Mouse (Mus musculus): Measurements from ENCODE around the gene Inhbc.
A peak's percentile ranks its signal among the peaks of the same experiment; 100 is the strongest.

Gene Inhbc

DNA sequence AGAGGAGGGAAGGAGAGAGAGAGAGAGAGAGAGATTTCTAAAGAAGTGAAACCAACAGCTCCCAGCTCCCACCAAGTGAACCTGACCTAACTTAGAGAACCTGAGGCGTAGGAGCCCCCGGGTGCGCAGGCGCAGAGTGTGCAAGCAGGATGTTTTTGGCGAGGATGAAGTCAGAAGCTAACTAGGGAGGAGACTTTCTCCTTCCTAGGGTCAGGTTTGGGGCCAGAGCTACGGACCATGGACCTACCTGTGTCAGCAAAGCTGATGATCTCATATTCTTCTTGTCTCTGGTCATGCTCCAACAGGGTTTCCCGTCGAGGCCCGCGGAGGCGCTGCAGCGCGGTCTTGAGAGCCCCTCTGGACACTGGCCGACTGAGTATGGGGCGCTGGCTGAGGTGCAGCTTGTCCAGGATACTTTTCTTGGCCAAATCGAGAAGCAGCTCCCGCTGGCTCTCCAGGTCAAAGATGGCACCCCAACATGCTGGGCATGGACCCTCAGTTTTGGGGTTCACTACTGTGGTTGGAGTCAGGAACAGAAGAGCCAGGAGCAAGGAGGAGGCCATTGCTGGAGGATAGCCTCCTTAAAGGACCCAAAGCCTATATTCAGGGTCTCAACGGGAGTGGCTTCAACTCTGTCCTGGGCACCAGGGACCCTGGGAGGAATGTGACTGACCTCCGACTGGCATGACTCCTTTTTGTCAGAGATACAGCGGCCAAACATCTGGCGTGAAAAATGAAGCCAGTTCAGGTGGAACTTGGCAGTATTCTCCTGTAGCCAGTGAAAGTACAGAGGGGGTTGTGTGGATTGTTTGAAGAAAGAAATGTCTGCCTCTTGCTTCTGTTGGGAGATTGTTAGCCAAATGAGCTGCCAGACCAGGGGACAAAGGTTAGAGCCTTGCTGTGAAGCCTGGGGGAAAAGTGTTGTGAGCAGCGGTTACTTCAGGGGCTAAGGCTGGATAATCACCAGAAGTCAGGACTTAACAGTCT is at the start of gene Inhbc:
Gene Inhbc, minus strand, starts transcription at position 598 of the 987 bp plus-strand sequence.
- no peak for DNase-seq

GRCm38 (mm10) chr10:127414141-127414540 is 43.9 kb upstream of the Inhbc start:
- DNase-seq: no peak

DNA sequence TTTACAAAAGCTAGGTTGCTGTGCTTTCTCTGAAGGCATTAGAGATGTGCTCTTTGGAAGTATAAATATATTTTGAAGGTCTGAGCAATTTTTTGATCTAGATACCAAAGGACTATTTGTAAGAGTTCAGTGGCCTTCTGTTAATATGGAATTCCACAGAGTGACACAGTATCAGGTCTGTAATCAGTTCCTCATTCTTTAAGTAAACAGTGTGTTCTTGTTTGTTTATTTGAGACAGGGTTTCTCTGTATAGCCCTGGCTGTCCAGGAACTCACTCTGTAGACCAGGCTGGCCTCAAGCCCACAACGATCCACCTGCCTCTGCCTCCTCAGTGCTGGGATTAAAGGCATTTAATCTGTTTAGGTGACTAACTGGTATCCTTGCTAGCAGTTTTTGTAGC is 43.4 kb upstream of the Inhbc start:
- no peak for DNase-seq

- DNase-seq: no peak
These were observed 42.5 kb upstream of the Inhbc start for GRCm38 (mm10) chr10:127412776-127413175.

DNA sequence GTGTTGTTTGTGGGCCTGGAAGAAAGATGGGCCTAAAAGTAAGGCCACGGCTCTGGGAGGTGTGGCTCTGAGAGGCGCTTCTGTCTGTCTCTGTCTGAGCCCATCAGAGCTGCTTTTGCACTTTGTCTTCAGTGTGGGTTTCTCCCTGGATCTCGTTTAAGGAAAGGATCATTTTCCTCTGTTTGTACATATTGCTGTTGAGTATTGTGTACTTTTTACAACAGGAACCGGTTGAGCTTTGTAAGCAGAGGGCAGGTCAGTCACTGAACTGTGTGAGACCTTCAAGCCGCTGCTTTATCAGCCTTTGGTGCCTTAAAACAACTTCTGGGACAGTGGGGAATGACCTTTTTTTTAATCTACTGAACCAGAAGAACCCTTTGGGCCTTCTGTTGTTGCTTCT is 41.9 kb upstream of the Inhbc start:
- no peak for DNase-seq

DNA sequence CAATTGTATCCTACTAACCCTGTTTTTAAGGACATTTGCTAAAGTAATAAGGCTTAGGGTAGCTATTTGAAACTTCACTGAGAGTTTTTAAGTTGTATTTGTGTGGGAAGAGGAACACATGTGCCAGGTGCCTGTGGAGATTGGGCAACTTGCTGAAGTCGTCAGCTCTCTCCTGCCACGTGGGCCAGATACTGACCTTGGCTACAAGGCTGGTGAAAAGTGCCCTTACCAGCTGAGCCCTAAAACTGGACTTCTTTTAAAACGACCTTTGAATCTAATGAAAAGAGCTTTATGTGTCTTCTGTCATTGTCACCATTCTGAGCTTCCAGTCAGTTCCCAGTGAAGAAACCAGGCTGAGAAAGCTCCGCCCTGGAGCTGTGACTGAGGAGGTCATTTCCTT is 37.2 kb upstream of the Inhbc start:
- no peak for DNase-seq

- no peak for DNase-seq
These were observed 34.5 kb upstream of the Inhbc start for GRCm38 (mm10) chr10:127404701-127405100.

GRCm38 (mm10) chr10:127391774-127392173 is 21.5 kb upstream of the Inhbc start:
- DNase-seq: no peak

DNA sequence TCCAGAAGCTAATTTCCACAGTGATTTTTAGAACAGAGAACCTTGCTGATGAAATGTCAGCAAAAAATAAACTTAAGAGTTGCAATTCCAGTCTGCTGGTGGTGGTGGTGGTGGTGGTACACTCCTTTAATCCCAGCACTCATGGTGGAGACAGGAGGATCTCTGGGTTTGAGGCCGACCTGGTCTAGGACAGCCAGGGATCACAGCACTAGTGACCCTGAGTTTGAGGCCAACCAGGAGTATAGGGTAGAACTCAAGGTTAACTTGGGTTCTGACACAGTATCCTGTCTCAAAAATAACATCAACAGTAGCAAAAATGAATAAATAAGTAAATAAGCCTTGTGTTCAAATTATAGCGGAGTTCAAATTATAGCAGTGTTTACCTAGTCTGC is 11.5 kb upstream of the Inhbc start:
- no peak for DNase-seq

DNA sequence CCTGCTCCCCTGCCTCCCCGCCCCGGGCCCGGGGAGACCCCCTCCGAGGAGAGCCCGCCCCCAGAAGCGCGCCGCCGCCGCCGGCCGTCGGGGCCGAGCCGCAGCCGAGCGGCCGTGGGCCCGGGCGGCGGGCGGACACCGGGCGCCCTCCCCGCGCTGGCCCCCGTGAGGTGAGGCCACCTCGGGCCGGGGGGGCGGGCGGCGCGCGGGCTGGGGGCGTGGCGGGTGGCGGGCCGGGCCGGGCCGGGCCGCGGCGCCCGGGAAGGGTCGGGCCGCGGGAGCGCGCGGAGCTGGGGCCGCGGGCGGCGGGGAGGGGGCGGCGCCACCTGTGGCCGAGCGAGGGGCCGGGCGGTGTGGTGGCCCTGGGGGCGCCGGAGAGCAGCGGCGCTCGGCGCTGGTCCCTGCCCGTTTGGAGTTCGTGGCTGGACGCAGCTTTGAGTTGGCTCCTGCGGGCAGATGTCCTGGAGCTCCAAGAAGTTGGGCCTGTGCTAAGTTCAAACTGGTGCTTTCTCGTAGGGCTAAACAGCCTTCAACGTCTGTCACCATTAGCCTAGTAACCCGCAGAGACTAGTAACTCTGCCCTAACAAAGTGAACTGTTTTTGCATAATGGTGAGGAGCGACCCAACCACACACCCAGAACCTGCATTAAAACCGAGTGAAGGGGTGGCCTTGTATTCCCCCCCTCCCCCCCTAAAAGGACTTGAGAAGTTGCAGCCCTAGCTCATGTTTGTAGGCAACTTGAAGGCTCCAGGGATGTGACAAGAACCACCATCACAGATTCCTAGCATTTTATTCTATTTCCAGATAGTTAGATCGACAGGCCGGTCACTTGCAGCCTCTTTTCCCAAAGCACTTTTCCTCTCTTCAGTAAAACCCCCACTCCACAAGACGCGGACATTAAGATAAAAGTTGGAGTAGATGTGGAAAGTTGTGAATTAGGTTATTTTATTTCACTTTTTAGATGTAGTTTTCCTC is 10.8 kb upstream of the Inhbc start:
- DNase-seq: peak; percentile 73

- DNase-seq: peak; percentile 91
These were observed 10.0 kb upstream of the Inhbc start, which contains the start of gene R3hdm2 for GRCm38 (mm10) chr10:127380251-127380691. Gene R3hdm2 (plus strand): TSS chr10:127380327.

DNA sequence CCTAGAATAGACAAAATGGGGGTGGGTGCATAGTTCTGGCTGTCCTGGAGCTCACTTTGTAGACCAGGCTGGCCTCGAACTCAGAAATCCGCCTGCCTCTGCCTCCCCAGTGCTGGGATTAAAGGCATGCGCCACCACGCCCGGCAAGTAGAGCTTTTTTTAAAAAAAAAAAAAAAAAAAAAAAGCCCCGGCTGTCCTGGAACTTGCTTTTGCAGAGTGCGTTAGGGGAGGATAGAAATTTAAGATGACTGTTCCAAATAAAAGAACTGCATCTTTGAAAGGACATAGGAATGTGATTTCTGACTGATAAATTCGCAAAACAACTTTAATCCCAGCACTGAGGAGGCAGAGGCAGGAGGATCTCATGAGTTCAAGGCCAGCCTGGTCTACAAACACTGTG is 9.4 kb upstream of the Inhbc start:
- DNase-seq: no peak

GRCm38 (mm10) chr10:127377700-127378099 is 7.5 kb upstream of the Inhbc start:
- DNase-seq: no peak

GRCm38 (mm10) chr10:127371023-127371422 is 792 bp upstream of the Inhbc start:
- no peak for DNase-seq

GRCm38 (mm10) chr10:127368273-127368672 is 2.0 kb downstream of the Inhbc start:
- DNase-seq: no peak

DNA sequence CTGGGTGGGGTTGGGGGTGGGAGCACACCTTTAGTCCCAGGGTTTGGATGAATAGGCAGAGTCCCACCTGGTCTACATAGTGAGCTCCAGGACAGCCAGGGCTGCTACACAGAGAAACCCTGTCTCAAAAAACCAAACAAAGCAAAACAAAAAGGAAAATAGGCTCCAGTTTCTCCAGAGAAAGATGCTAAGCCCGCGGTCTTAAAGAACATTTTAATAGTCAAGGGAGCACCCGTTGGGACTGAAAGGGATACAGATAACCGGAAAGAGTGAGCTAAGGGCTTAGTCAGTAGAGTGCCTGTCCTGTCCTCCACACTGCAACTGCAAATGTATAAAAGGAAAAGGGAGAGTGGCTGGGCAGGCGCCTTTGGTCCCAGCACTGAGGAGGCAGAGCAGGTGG is 3.1 kb downstream of the Inhbc start:
- DNase-seq: no peak

DNA sequence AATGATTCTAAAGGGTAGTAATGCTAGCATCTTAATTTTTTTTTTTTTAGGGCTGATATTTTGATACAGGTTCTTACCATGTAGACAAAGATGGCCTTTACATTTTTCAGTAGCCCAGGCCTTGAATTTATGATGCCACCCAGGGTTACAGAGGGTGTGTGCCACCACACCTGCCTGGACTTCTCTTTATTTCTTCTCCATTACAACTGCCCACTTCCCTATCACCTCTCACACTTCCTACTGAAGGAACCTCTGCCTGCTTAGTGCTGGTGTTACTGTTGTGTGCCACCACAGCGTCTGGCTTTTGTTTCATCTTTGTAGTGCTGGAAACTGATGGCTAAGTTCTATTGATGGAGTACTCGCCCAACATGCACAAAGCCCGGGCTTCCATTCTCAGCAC is 9.5 kb downstream of the Inhbc start:
- DNase-seq: no peak

DNA sequence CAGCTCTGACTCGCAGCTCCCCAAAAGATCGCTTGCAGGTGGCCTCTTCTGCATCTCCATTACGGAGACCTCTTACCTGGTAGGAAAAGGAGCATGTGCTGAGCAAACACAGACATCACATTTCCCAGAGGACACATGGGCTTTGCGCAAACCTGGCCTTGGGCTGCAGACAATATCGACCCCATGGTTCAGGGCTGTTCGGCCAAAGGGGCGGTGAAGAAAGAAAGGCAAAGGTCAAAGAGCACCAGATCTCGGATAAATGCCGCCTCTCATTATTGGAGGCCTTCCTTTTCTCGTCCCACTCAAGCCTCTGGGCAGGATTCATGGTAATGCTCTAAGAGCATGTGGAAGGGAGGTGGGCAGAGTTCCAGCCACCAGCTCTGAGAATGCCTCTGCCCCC is 14.9 kb downstream of the Inhbc start:
- no peak for DNase-seq

DNA sequence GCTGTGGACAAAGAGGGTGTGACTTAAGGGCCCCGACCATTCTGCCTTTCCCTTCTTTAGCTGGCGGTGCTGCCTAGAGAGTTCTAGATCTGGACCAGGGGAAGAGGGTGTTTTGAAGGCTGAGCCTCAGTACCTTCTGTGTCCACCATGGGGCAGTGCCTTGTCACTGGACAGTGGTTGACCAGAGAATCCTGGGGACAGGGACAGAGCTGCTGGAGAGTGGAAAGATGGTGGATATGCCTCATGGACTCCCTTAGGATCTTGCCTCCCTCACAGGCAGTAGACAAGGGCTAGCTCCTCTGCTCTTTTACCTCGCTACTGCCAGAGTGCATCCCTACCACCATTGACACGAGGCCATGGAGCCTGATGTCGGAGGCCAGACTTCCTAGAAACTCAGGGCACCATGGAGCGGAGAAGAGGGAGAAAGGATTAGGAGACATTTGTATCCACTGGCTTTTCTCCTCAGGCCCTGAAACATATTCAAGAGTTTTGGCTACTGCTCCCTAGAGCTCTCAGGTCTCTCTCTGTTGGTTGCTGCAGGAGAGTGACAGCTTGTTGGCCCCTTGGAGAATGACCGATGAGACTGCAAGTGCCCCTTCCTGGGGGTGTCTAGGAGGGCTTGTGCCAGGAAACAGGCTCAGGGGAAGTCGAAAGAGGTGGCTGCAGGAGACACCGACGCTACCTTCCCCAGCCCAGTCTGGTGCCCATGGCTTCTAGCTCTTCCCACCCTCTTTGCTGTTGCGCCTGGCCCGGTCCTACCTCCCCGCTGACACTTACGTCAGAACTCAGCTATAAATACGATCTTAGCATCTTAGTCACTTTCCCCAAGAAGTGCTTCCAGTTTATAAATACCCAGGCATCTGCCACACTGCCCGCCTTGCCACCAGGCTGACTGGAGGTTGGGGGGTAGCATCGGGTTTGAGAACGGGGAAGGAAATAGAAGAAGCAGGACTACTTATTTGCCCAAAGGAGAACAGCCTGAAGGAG is 16.0 kb downstream of the Inhbc start, which contains the start of gene Inhbe:
Gene Inhbe, minus strand, starts transcription at position 503 of the 987 bp plus-strand sequence.
- no peak for DNase-seq

GRCm38 (mm10) chr10:127352766-127353165 is 17.5 kb downstream of the Inhbc start:
- DNase-seq: no peak

GRCm38 (mm10) chr10:127352187-127352586 is 18.0 kb downstream of the Inhbc start:
- DNase-seq: no peak

DNA sequence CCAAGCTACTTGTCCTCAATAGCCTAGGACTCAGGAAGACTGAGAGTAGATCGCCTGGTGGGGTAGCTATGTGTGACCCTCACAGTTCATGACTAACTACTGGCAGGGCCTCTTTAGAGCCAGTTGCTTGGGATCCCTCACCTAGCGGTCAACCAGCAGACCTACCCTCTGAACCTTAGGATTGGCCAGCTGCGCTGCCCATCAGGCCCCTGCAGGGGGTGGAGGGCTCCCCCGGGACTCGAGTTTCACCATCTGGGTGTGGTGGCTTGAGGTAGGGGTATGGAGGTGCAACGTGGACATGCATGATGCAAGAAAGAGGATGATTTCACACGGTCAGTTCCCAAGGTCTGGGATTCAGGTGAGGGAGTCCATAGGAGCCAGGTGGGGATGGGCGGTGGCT is 18.5 kb downstream of the Inhbc start:
- DNase-seq: no peak

All from kidney, adult 18-20 months (tissue).